Mouse (Mus musculus): ENCODE measurements around the gene Heatr5a.

The Heatr5a gene

DNA sequence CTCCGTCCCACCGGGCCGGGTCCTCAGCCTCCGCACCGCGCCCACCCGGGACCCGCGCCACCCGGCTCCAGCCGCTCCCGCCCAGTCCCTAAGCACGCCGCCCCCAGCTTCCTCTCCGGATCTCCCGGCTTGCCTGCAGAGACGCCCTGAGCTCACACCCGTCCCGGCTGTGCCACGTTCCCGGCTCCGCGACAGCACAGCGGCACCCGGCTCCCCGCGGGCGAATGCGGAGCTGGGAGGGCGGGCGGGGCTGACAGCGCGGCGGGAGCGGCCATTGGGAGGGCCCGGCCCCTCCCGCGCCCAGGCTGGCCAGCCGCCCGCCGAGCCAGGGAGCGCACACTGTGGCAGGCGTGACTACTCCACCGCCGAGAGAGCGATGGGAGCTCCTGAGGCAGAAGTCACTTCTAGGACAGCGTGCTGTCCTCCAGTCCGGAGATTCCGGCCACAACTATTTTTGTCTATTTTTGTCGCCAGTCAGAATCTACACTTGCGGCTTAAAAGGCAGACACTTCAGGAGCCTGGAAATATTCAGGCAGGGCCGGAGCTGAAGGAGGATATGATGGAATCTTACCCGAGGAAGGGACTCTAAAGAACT, at the start of gene Heatr5a:
Gene Heatr5a, minus strand, starts transcription at position 252 of the 595 bp plus-strand sequence.
- DNase-seq: peak; percentile 91 to 96

DNA sequence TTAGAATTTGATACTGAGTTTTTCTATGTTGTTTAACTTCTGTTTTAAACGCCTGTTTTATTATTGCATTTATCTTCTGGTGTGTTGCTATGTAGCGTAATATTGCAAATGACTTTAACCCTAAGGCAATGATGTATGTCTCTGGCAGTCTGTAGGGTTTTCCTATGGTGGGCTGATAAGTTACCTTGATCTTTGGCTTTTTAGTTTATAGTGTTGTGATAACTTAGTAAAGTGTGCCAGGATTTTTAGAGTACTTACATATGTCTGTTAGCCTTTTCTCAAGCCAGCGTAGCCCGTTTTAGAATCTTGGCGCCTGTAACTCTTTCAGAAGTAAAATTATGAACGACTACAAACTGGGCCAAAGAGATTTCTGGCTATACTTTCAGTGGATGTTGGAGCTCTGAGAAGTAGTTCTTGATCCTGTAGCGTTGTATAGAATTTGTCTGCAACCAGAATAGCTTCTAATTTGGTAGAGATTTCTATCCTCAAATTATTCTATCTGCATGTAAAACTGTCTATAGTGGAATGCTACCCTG, 43.4 kb upstream of the Heatr5a start:
- DNase-seq: no peak

GRCm38 (mm10) chr12:52014044-52014443, 42.9 kb upstream of the Heatr5a start:
- no peak for DNase-seq

- DNase-seq: no peak
These were observed 42.2 kb upstream of the Heatr5a start for GRCm38 (mm10) chr12:52013274-52013673.

DNA sequence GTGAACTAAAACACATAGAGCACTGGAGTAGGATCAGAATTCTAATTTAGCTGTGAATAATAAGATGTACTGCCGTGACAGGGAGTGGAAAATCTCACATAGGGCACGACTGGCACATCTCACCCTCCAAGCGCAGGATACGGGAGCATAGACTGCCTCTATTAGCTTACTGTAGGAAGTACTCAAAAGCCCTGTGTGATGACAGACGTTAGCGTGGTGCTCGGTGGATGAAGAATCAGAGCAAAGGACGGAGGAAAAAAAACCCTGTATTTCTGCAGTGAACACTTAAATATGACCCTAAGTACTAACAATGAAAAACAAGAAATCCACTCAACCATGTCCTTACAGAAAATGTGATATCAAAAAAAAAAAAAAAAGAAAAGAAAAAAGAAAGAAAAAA, 41.0 kb upstream of the Heatr5a start:
- DNase-seq: no peak

- no peak for DNase-seq
These were observed 39.5 kb upstream of the Heatr5a start for GRCm38 (mm10) chr12:52010630-52010961.

- DNase-seq: no peak
These were observed 39.0 kb upstream of the Heatr5a start for GRCm38 (mm10) chr12:52009928-52010629.

DNA sequence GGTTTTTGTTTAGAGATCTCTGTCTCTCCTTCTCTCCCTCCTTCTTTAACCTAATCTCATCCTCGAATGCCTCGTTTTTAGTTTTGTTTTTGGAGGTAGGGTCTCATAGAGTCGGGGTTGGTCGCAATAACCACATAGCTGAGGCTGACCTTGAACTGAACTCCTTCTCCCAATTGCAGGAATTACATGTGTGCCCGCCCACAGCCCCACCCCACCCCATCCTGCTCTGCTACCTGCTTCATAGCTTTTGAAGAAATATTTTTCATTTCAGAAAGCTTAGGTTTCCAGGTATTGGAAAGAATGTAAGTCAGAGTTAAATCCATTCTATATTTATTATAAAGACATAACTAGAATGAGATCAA, 35.5 kb upstream of the Heatr5a start:
- no peak for DNase-seq

GRCm38 (mm10) chr12:52005877-52006632, 34.9 kb upstream of the Heatr5a start, which contains the start of gene Dtd2:
Gene Dtd2, minus strand, starts transcription at chr12:52006501.
- peak; percentile 94 to 97 for DNase-seq

DNA sequence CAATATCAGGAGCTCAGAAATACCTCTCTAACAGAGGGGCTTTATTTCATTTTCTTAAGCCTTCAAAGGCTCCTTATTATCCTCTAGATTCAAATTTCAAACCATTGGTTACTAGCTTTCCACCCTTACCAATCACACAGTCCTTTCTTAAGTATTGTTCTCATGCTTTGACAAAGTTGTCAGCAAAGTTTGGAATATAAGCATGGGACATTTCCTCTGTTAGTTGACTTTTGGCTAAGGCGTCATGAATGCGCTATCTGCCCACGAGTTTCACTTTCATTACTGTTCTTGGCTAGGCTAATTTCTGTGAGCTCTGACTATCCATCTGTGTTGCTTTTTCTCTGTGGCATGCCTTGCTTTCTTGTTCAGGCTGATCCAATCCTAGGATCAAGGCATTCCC, 31.6 kb upstream of the Heatr5a start:
- no peak for DNase-seq

GRCm38 (mm10) chr12:52001544-52001943, 30.4 kb upstream of the Heatr5a start:
- DNase-seq: peak; percentile 39 to 76

- no peak for DNase-seq
These were observed 27.3 kb upstream of the Heatr5a start for GRCm38 (mm10) chr12:51998366-51998932.

GRCm38 (mm10) chr12:51995738-51996536, 24.8 kb upstream of the Heatr5a start:
- DNase-seq: no peak

- no peak for DNase-seq
These were observed 19.5 kb upstream of the Heatr5a start for GRCm38 (mm10) chr12:51990629-51991028.

DNA sequence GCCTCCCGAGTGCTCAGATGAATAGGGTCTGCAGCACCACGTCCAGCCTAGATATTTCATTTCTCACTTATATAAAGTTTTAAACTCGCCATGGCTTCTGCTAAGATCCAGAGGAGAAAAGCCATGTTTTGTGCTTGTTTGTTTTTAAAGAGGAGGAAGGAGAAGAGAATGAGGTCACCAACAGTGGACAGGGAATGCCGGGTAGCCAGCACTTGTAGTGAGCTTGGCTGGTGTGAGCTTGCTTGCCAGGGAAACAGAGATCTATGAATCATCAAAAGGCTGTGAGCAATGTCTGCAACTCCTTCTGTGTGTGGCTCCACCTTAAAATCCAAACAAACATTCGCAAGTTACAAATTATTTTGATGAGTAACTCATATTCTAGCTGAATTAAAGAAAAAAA, 17.4 kb upstream of the Heatr5a start:
- DNase-seq: no peak

DNA sequence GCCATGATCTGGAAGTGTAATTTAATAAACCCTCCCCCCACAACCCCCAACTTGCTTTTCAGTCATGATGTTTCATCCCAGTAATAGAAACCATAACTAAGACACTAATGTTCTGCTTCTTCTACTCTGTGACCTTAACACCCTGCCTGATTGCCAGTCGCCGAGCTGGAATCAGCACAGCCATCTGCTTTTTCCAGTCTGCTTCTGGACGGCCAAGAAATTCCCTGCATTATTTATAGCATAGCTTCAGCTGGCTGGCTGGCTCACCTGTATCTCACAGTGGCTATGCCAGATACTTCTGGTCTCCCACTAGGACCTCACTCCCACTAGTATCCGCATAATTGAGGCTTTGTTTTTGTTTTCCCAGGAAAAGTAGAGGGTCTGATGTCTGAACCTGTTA, 14.7 kb upstream of the Heatr5a start:
- peak; percentile 29 to 53 for DNase-seq

DNA sequence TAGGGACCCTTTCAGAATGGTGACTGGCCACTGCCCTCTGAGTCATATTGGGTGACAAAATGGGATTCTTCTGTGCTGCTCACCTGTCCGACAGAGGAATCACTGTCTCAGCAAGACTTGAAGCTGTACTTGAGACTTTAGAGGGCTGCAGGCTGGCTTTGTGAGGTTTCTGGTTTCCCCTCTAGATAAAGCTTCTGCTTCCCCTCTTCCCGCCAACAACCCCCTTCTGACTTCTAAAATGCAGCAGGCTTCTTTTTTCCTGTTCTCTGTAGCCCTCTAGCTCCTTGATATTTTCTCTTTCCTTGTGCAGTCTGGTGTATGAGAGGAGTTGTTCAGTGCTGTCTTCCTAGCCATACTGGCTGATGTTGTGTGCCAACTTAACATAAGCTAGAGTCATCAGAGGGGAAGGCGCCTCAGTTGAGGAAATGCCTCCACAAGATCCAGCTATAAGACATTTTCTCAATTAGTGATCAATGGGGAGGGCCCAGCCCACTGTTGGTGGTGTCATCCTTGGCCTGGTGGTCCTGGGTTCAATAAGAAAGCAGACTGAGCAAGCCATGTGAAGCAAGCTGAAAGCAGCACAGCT, 14.1 kb upstream of the Heatr5a start:
- no peak for DNase-seq

- no peak for DNase-seq
These were observed 12.5 kb upstream of the Heatr5a start for GRCm38 (mm10) chr12:51983625-51984024.

- no peak for DNase-seq
These were observed 5.4 kb upstream of the Heatr5a start for GRCm38 (mm10) chr12:51976531-51976930.

GRCm38 (mm10) chr12:51974381-51974780, 3.3 kb upstream of the Heatr5a start:
- no peak for DNase-seq

DNA sequence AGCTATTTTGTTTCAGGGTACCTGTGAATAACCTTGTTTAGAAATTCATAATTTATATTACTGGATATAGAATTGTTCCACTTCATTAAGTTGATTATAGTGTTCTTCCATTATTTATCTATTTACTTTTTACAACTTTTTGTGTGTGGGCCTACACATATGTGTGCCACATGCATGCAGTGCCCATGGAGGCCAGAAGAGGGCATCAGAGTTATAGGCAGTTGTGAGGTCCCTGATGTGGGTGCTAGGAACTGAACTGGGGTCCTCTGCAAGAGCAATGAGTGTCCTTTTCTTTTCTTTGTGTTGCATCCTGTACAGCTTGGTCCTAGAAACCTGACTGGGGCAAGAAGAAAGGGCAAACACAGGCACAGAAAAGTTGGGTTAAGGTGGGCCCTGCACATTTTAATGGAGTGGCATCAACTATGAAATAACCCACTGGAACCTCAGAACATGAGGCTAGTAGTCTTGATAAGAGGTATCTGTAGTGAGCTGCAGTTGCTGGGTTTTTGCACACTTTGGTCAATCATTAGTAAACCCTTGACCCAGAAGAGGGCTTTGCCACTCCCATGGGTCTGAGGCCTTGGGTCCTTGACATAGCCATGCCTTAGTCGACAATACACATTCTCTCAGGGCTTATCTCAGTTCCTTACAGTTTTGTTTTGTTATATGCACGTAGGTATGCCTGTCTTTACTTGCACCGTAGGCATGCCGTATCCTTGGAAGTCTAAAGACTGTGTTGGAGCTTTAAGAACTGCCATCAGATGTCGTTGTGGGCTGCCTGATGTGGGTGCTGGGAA, 1.3 kb upstream of the Heatr5a start:
- peak in 1 of 2 experiments; percentile 24 for DNase-seq
